Mouse (Mus musculus): ENCODE data around the gene 2300003K06Rik.
"Not testable (repeated sequence)": the region's sequence is repeated elsewhere in the genome, so short reads cannot be mapped to it uniquely, and the experiment has no call there.

Gene 2300003K06Rik

GRCm38 (mm10) chr11:99837966-99838365, at the start of gene 2300003K06Rik:
Gene 2300003K06Rik (minus strand): TSS chr11:99838066.
- DNase-seq (ENCODE audit: low spot score): no peak

- DNase-seq (ENCODE audit: low spot score): not testable (repeated sequence)
These were observed 41.0 kb upstream of the 2300003K06Rik start, which contains the start of gene Gm11567 for GRCm38 (mm10) chr11:99878887-99879286. Gene Gm11567 (plus strand): TSS chr11:99879187.

- DNase-seq (ENCODE audit: low spot score): not testable (repeated sequence)
These were observed 35.2 kb upstream of the 2300003K06Rik start, which contains the start of gene Krtap9-1 for GRCm38 (mm10) chr11:99873089-99873488. Gene Krtap9-1 (plus strand): TSS chr11:99873389.

- DNase-seq (ENCODE audit: low spot score): not testable (repeated sequence)
These were observed 26.3 kb upstream of the 2300003K06Rik start, which contains the start of gene Gm11559 for GRCm38 (mm10) chr11:99864176-99864575. Gene Gm11559 (plus strand): TSS chr11:99864476.

GRCm38 (mm10) chr11:99858761-99859160, 20.9 kb upstream of the 2300003K06Rik start:
- no peak for DNase-seq (ENCODE audit: low spot score)

GRCm38 (mm10) chr11:99857617-99858016, 19.8 kb upstream of the 2300003K06Rik start, which contains the start of gene Gm11568:
Gene Gm11568 (plus strand): TSS chr11:99857917.
- no peak for DNase-seq (ENCODE audit: low spot score)

GRCm38 (mm10) chr11:99854121-99854520, 16.3 kb upstream of the 2300003K06Rik start:
- no peak for DNase-seq (ENCODE audit: low spot score)

- no peak for DNase-seq (ENCODE audit: low spot score)
These were observed 13.6 kb upstream of the 2300003K06Rik start, which contains the start of gene Krtap4-16 for GRCm38 (mm10) chr11:99851508-99851907. Gene Krtap4-16 (minus strand): TSS chr11:99851608.

GRCm38 (mm10) chr11:99846746-99847145, 8.9 kb upstream of the 2300003K06Rik start:
- DNase-seq (ENCODE audit: low spot score): no peak

- no peak for DNase-seq (ENCODE audit: low spot score)
These were observed 4.3 kb upstream of the 2300003K06Rik start for GRCm38 (mm10) chr11:99842185-99842584.

GRCm38 (mm10) chr11:99815566-99815965, 22.3 kb downstream of the 2300003K06Rik start, which contains the start of gene Gm11564:
Gene Gm11564 (minus strand): TSS chr11:99815666.
- not testable (repeated sequence) for DNase-seq (ENCODE audit: low spot score)

- DNase-seq (ENCODE audit: low spot score): not testable (repeated sequence)
These were observed 28.1 kb downstream of the 2300003K06Rik start, which contains the start of gene Krtap4-13 for GRCm38 (mm10) chr11:99809792-99810191. Gene Krtap4-13 (minus strand): TSS chr11:99809892.

- DNase-seq (ENCODE audit: low spot score): not testable (repeated sequence)
These were observed 33.5 kb downstream of the 2300003K06Rik start, which contains the start of gene Gm11554 for GRCm38 (mm10) chr11:99804346-99804745. Gene Gm11554 (minus strand): TSS chr11:99804446.

GRCm38 (mm10) chr11:99798832-99799231, 39.0 kb downstream of the 2300003K06Rik start, which contains the start of gene Gm11569:
Gene Gm11569 (minus strand): TSS chr11:99798932.
- not testable (repeated sequence) for DNase-seq (ENCODE audit: low spot score)

GRCm38 (mm10) chr11:99793367-99793766, 44.5 kb downstream of the 2300003K06Rik start, which contains the start of gene Gm11596:
Gene Gm11596 (minus strand): TSS chr11:99793467.
- DNase-seq (ENCODE audit: low spot score): no peak

Data from yolk sac, embryonic 10.5 days (tissue).